Mouse (Mus musculus): ENCODE data around the gene Lypd6b. TPM values are rescaled to one million over a fixed set of nuclear protein-coding genes. Genes with fewer than 3 reads are reported as not detected.
A peak's percentile ranks its signal among the peaks of the same experiment; 100 is the strongest.

The Lypd6b gene
- polyA plus RNA-seq, 1 experiment from 2014 or later, result 3.1 TPM

DNA sequence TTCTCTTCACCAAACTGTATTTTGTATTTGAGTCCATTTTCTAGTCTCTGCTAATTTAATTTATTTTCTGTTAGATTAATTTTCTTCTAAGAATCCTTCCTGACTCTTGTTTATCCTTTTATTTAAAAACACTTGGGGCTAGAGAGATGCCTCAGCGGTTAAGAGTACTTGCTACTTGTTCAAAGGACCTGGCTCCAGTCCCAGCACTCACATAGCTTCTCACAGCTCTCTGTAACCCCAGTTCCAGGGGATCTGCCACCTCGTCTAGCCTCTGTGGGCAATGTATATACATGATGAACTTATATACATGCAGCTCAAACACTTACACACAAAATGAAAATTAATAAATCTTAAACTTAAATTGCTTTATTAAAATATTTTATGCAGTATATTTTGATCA, 103.2 kb downstream of the Lypd6b start:
- H3K9me3 ChIP-seq (replicated peaks), result no peaks in the 10 kb centered on the region
- H3K27me3 ChIP-seq, result no peaks in the 10 kb centered on the region
- H3K9ac ChIP-seq, result no peak overlapping the region
- H3K27ac ChIP-seq, result no peak overlapping the region
- H3K4me3 ChIP-seq, result no peak overlapping the region
- H3K4me1 ChIP-seq, result peaks cover 20% of the 10 kb centered on the region
- no peak for ATAC-seq
- no peaks in the 10 kb centered on the region for H3K36me3 ChIP-seq (ENCODE audit: poor library complexity, severe bottlenecking)
- no peak overlapping the region for H3K4me2 ChIP-seq
- 36% methylated on average over 2 of the region's 2 CpGs for WGBS

DNA sequence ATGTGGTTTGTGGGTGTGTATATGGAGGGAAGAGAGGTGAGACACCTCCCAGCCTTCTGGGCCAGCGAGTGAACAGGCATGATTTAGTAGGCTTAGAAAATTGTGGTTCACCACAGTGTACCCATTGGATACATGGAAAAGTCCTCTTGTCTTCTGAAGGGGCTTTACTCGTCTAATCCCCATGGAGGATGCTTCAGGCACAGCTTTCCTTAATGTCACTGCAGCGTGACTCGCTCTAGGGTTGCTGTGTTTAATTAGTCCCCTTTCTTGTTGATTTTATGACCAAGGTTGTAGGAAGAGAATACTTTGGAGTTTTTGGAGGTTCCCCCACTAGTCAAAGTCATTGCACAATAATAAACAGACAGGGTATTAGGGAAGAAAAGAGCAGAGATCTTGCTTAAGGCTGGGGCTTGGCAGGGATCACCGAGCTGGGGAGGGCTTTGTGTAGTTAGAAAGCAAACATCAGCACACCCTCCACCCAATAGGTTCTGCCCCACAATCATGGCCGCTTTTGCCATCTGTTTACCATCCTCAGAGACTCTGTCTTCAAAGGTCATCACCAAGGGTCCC, 122.4 kb downstream of the Lypd6b start:
- H3K4me2 ChIP-seq, result no peak overlapping the region
- no peaks in the 10 kb centered on the region for H3K9me3 ChIP-seq (replicated peaks)
- H3K27me3 ChIP-seq, result no peaks in the 10 kb centered on the region
- WGBS, result 80% methylated on average over 6 of the region's 6 CpGs
- H3K9ac ChIP-seq, result no peak overlapping the region
- ATAC-seq, result no peak
- no peak overlapping the region for H3K27ac ChIP-seq
- H3K36me3 ChIP-seq (ENCODE audit: poor library complexity, severe bottlenecking), result no peaks in the 10 kb centered on the region
- H3K4me1 ChIP-seq, result peaks cover 23% of the 10 kb centered on the region
- no peak overlapping the region for H3K4me3 ChIP-seq

DNA sequence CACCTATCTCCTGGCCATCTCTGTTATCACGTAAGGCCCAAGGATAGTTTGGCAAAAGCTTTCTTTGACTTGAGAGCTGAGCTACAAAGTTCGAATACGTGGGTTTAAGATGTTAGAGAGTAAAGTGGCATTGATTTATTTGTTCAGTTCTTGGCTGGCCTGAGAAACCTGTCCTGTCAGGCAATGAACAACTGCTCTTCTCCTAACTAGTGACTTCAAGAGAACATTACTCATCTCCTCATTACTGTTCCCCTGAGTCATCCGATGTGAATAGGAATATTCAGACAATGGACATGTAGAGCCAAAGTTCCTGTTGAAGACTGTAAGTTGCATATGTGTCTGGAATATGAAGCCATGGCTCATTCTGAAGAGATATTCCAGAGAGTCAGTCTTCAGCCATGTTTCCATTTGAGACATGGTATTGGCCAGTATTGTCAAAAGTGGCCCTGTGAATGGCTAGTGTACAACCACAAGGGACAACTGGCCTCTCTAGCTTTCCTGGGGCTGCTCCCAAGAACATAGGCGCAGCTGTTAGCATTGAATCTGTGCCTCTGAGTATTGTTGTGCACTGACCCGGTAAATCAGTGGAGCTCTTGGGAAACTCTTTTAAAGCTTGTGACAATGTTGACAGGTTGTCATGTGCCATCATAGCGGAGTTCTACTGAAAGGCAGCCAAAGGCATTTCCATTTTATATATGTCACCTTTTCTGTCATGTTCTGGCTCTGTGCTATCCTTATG, 124.0 kb downstream of the Lypd6b start:
- Histone ChIP-seq H3K27ac (no peak overlapping the region), H3K27me3 (no peaks in the 10 kb centered on the region), H3K9me3 (replicated peaks) (no peaks in the 10 kb centered on the region), H3K4me3 (no peak overlapping the region), H3K4me1 (peaks cover 23% of the 10 kb centered on the region), H3K4me2 (no peak overlapping the region), H3K36me3 (ENCODE audit: poor library complexity, severe bottlenecking) (no peaks in the 10 kb centered on the region), H3K9ac (no peak overlapping the region)
- WGBS, result 68% methylated on average over 7 of the region's 7 CpGs
- ATAC-seq, result no peak

DNA sequence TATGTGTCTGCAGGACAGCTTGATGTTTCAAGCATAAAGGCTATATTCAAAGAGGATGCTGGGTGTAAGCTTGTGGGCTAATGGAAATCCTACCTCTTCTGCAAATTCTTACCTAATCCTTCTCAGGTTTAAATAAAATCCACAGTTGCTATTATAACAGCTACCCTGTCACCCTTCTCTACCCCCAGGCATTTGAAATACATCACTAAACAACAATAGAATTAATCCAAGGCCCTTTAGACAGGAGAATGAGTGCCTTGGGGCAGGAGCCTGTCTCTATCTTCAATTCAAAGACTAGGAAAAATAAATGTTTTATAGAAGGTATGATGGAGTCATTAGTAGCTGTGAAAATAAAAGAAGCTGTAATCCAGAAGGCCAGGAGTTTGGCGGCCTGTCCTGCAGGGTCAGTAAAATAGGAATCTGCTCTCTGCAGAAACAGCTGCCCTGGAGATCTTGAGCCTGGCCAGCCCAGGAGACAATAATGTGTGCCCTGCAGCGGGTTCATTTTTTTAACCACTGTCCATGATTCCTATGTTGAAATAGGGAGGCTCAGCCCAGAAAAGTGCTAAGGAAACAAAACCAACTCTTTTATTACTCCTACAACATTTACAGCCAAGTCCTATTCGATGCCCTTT, 124.9 kb downstream of the Lypd6b start:
- no peak overlapping the region for H3K4me3 ChIP-seq
- no peak overlapping the region for H3K27ac ChIP-seq
- WGBS, result 50% methylated on average over 3 of the region's 3 CpGs
- H3K4me2 ChIP-seq, result no peak overlapping the region
- no peak for ATAC-seq
- no peaks in the 10 kb centered on the region for H3K36me3 ChIP-seq (ENCODE audit: poor library complexity, severe bottlenecking)
- H3K9me3 ChIP-seq (replicated peaks), result no peaks in the 10 kb centered on the region
- H3K27me3 ChIP-seq, result no peaks in the 10 kb centered on the region
- H3K9ac ChIP-seq, result no peak overlapping the region
- H3K4me1 ChIP-seq, result peaks cover 29% of the 10 kb centered on the region

DNA sequence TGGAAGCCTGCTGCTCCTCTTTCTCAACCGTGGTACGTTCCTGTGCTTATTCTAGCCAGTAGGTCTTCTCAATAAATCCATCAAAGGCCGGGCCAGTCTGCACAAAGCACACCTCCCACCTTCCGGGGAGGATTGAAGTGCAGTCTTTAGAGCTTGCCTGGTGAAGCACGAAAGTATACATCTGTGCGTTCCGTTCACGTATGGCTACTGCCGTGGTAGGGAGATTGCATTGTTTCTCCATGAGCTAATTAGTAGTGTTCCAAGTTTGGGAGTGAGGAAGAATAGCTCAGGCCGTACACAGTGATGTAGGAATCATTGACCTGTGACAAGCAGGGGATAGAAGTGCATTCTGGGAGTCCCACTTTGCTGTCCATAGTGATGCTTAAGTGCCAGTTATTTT, 130.0 kb downstream of the Lypd6b start:
- ATAC-seq, result peak; percentile 52
- H3K27ac ChIP-seq, result peak overlapping the region; percentile 67

DNA sequence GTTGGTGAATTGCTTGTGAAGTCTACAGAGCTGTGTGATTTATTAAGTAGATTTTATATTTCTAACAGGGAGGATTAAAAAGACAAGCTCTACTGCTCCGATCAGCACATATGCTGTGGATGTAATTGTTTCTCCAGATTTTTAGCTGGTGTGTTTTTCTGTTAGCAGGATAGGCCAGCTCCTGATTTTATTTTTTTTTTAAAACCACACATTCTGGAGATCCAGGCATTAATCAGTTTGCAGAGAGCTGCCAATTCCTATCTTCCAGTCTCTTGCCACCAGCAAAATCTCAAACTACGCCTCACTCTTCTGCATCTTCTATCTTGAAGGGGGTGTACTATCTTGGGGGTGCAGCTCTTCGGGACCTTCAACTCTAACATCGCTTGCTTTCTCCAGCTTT, 130.6 kb downstream of the Lypd6b start:
- Histone ChIP-seq H3K9ac (no peak overlapping the region), H3K27me3 (no peaks in the 10 kb centered on the region), H3K9me3 (replicated peaks) (no peaks in the 10 kb centered on the region), H3K4me1 (peaks cover 29% of the 10 kb centered on the region), H3K36me3 (ENCODE audit: poor library complexity, severe bottlenecking) (no peaks in the 10 kb centered on the region), H3K4me2 (0 out of 2 replicates have a peak overlapping the region, but pooled peaks have one; percentile 4), H3K4me3 (no peak overlapping the region), H3K27ac (peak overlapping the region; percentile 67)
- ATAC-seq, result no peak
- 75% methylated on average over 4 of the region's 4 CpGs for WGBS

More for the DNA sequence above, 130.0 kb downstream of the Lypd6b start:
- H3K9ac ChIP-seq, result no peak overlapping the region
- no peak overlapping the region for H3K4me3 ChIP-seq
- peaks cover 24% of the 10 kb centered on the region for H3K4me1 ChIP-seq
- H3K36me3 ChIP-seq (ENCODE audit: poor library complexity, severe bottlenecking), result no peaks in the 10 kb centered on the region
- 8% methylated on average over 10 of the region's 10 CpGs for WGBS
- no peaks in the 10 kb centered on the region for H3K27me3 ChIP-seq
- no peaks in the 10 kb centered on the region for H3K9me3 ChIP-seq (replicated peaks)
- H3K4me2 ChIP-seq, result peak overlapping the region; percentile 24; the same call in 1 of the 2 replicates

DNA sequence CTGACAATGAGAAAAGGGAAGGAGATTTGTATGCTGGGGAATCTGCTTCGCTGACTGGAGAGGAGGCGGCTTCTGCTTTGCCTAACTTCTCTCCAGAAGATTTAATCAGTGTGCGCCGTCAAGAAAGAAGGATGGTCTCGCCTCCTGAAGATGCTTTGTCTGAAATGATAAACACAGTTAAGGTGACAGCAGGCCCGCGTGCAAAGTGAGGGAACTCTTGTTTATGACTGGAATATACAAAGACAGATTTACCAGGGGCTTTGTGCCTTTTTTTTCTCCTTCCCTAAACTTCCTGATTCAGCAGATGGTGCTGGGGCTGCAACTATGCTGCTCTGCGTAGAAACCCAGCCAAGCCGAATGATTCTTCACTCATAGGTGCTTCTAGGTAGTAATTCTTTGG, 131.2 kb downstream of the Lypd6b start:
- no peak overlapping the region for H3K9ac ChIP-seq
- 35% methylated on average over 9 of the region's 9 CpGs for WGBS
- peak overlapping the region; percentile 4; the same call in 1 of the 2 replicates for H3K4me2 ChIP-seq
- H3K9me3 ChIP-seq (replicated peaks), result no peaks in the 10 kb centered on the region
- no peak; the same call in 1 of the 2 replicates for ATAC-seq
- H3K4me3 ChIP-seq, result no peak overlapping the region
- H3K27ac ChIP-seq, result peak overlapping the region; percentile 67
- no peaks in the 10 kb centered on the region for H3K36me3 ChIP-seq (ENCODE audit: poor library complexity, severe bottlenecking)
- no peaks in the 10 kb centered on the region for H3K27me3 ChIP-seq
- peaks cover 32% of the 10 kb centered on the region for H3K4me1 ChIP-seq

DNA sequence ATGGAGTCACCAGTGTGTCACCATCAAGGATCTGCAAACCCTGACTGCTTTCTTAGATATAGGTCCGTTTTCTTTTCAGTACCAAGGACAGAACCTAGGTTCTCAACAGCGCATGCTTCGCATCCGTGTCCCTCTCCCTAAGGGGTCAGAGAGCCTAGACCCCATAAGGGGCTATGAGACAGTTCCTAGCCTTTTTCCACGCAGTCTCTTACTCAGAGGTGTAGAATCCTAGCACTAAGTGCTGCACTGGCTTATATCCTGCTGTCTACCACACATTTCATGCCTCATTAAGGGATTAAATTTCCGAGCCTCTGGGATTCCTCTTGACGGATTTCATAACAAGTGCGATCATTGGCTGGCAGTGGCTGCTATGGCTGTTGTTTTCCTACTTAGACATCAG, 134.5 kb downstream of the Lypd6b start:
- peaks cover 31% of the 10 kb centered on the region for H3K4me1 ChIP-seq
- H3K36me3 ChIP-seq (ENCODE audit: poor library complexity, severe bottlenecking), result no peaks in the 10 kb centered on the region
- H3K27me3 ChIP-seq, result no peaks in the 10 kb centered on the region
- 65% methylated on average over 8 of the region's 8 CpGs for WGBS
- H3K4me2 ChIP-seq, result no peak overlapping the region
- no peak overlapping the region for H3K9ac ChIP-seq
- no peak overlapping the region for H3K4me3 ChIP-seq
- H3K9me3 ChIP-seq (replicated peaks), result no peaks in the 10 kb centered on the region
- no peak overlapping the region for H3K27ac ChIP-seq
- no peak for ATAC-seq

DNA sequence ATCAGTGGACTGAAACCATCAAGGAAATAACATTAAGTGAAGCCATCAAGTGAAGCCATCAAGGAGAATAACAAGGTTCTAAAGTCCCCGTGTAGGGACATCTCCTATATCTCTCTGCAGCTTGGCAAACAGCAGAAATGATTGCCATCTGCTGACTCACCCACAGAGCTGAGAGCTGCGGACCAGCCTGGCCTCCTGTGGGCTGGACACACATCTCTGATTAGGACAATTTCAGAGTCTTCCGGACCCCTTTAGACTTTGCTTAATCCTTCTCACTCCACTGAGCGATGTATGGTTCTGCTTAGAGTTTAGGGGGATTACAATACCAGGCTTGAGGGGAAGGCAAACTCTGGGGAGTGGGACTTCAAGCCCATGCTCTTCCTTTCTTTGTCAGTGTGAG, 135.3 kb downstream of the Lypd6b start:
- H3K9ac ChIP-seq, result no peak overlapping the region
- ATAC-seq, result peak; percentile 42; the same call in 1 of the 2 replicates
- no peaks in the 10 kb centered on the region for H3K9me3 ChIP-seq (replicated peaks)
- WGBS, result 39% methylated on average over 4 of the region's 4 CpGs
- H3K27me3 ChIP-seq, result no peaks in the 10 kb centered on the region
- H3K36me3 ChIP-seq (ENCODE audit: poor library complexity, severe bottlenecking), result no peaks in the 10 kb centered on the region
- H3K4me2 ChIP-seq, result no peak overlapping the region
- peaks cover 22% of the 10 kb centered on the region for H3K4me1 ChIP-seq
- H3K4me3 ChIP-seq, result no peak overlapping the region
- H3K27ac ChIP-seq, result no peak overlapping the region; the same call in 1 of the 2 replicates

DNA sequence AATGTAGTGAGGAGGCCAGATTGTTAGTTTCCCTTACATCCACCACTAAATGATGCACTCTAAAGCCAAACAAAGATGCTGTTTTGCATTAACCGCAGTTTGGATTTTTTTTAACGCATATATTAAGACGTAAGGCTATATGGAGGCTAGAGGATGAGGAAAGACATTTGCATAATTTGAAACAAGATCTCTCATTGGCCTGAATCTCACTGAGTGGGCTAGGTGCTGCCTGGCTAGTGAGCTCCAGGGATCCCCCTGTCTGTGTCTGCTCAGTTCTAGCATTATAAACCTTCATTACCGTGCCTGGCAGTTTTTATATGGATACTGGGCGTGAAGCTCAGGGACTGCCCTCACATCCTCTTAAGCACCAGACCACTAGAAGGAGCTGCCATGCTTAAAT, 138.7 kb downstream of the Lypd6b start:
- Histone ChIP-seq H3K4me1 (peaks cover 10% of the 10 kb centered on the region; the same call in 1 of the 2 replicates), H3K27ac (no peak overlapping the region; the same call in 1 of the 2 replicates), H3K4me2 (no peak overlapping the region), H3K27me3 (no peaks in the 10 kb centered on the region), H3K4me3 (no peak overlapping the region), H3K9ac (no peak overlapping the region), H3K36me3 (ENCODE audit: poor library complexity, severe bottlenecking) (no peaks in the 10 kb centered on the region), H3K9me3 (replicated peaks) (no peaks in the 10 kb centered on the region)
- ATAC-seq, result 0 out of 2 replicates have a peak, but pooled peaks have one; percentile 59
- 66% methylated on average over 5 of the region's 5 CpGs for WGBS

DNA sequence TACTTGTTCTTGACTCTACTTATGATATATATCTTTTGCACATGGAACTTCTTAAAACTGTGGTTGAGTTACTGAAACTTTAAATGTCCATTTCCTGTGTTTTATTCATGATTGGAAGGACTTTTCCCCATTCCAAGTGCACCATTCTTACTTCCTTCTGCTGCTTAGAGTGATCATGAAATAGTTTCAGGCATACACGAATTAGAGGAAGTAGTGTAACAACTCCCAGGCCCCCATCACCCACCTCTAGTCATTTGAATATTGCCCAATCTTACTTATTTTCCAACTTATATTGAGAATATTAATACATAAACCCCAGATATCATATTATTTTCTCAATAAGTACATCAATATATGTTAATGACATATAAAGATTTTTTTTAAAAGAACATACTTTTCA, 139.9 kb downstream of the Lypd6b start:
- Histone ChIP-seq H3K9me3 (replicated peaks) (no peaks in the 10 kb centered on the region), H3K4me2 (no peak overlapping the region), H3K27me3 (no peaks in the 10 kb centered on the region), H3K4me3 (no peak overlapping the region), H3K36me3 (ENCODE audit: poor library complexity, severe bottlenecking) (no peaks in the 10 kb centered on the region), H3K4me1 (peaks cover 10% of the 10 kb centered on the region; the same call in 1 of the 2 replicates), H3K9ac (no peak overlapping the region), H3K27ac (no peak overlapping the region)
- ATAC-seq, result no peak
- 82% methylated on average over 1 of the region's 1 CpGs for WGBS

DNA sequence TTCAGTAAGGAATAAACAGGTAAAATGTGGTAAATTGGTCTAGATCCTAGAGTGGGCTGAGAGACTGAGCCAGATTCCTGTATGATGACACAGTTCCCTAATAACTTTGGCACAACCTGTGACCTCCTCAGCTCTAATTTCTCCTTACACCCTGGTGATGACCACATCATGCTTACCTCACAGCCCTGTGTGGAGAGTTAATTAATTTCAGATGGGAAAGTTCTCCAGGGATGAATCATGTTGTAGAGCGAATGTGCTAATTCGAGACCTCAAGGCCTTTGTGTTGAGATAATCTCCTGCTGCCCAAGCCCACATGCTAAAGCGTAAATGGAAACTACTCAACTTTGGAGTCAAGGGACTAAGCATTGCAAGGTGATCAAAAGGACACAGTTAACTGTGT, 142.4 kb downstream of the Lypd6b start:
- H3K27me3 ChIP-seq, result no peaks in the 10 kb centered on the region
- no peak for ATAC-seq
- H3K9ac ChIP-seq, result no peak overlapping the region
- H3K27ac ChIP-seq, result no peak overlapping the region
- H3K4me3 ChIP-seq, result no peak overlapping the region
- no peaks in the 10 kb centered on the region for H3K9me3 ChIP-seq (replicated peaks)
- 84% methylated on average over 3 of the region's 3 CpGs for WGBS
- no peaks in the 10 kb centered on the region for H3K36me3 ChIP-seq (ENCODE audit: poor library complexity, severe bottlenecking)
- no peaks in the 10 kb centered on the region for H3K4me1 ChIP-seq
- H3K4me2 ChIP-seq, result no peak overlapping the region
